Mouse (Mus musculus): ENCODE data around the gene Adgrf5. TPM values are rescaled to one million over a fixed set of nuclear protein-coding genes. Genes with fewer than 3 reads are reported as not detected.
"Not testable (repeated sequence)": the region's sequence is repeated elsewhere in the genome, so short reads cannot be mapped to it uniquely, and the experiment has no call there.

Gene Adgrf5
- polyA plus RNA-seq, 1 experiment from 2014 or later: 12.2 TPM

GRCm38 (mm10) chr17:43477621-43478020 is 117.4 kb downstream of the Adgrf5 start:
- Histone ChIP-seq H3K4me3 (no peak overlapping the region), H3K9ac (no peak overlapping the region), H3K4me2 (replicated peaks) (no peak overlapping the region), H3K36me3 (no peaks in the 10 kb centered on the region), H3K27me3 (replicated peaks) (no peaks in the 10 kb centered on the region), H3K4me1 (no peaks in the 10 kb centered on the region), H3K27ac (no peak overlapping the region), H3K9me3 (no peaks in the 10 kb centered on the region)
- ATAC-seq (ENCODE audit: low FRiP score, low read depth): no peak

- Histone ChIP-seq H3K4me3 (no peak overlapping the region), H3K27me3 (replicated peaks) (no peaks in the 10 kb centered on the region), H3K4me2 (replicated peaks) (no peak overlapping the region), H3K4me1 (no peaks in the 10 kb centered on the region), H3K36me3 (no peaks in the 10 kb centered on the region), H3K9me3 (no peaks in the 10 kb centered on the region), H3K9ac (no peak overlapping the region), H3K27ac (no peak overlapping the region)
- no peak for ATAC-seq (ENCODE audit: low FRiP score, low read depth)
- WGBS: 88% methylated on average over 3 of the region's 3 CpGs
These were observed 125.7 kb downstream of the Adgrf5 start for GRCm38 (mm10) chr17:43485982-43486381.

GRCm38 (mm10) chr17:43488439-43489151 is 128.3 kb downstream of the Adgrf5 start:
- Histone ChIP-seq H3K36me3 (no peaks in the 10 kb centered on the region), H3K4me1 (no peaks in the 10 kb centered on the region), H3K9me3 (no peaks in the 10 kb centered on the region), H3K9ac (no peak overlapping the region), H3K27ac (no peak overlapping the region), H3K27me3 (replicated peaks) (no peaks in the 10 kb centered on the region), H3K4me3 (no peak overlapping the region), H3K4me2 (replicated peaks) (no peak overlapping the region)
- no peak for ATAC-seq (ENCODE audit: low FRiP score, low read depth)
- WGBS: 94% methylated on average over 2 of the region's 2 CpGs

GRCm38 (mm10) chr17:43490371-43490770 is 130.1 kb downstream of the Adgrf5 start:
- H3K4me1 ChIP-seq; H3K27me3 ChIP-seq (replicated peaks); ATAC-seq (ENCODE audit: low FRiP score, low read depth); H3K27ac ChIP-seq; H3K4me2 ChIP-seq (replicated peaks); H3K4me3 ChIP-seq; H3K9me3 ChIP-seq; H3K9ac ChIP-seq; H3K36me3 ChIP-seq: not testable (repeated sequence)
- 96% methylated on average over 8 of the region's 10 CpGs for WGBS

- no peaks in the 10 kb centered on the region for H3K27me3 ChIP-seq (replicated peaks)
- no peak overlapping the region for H3K4me3 ChIP-seq
- no peak overlapping the region for H3K9ac ChIP-seq
- no peaks in the 10 kb centered on the region for H3K9me3 ChIP-seq
- H3K27ac ChIP-seq: no peak overlapping the region
- H3K36me3 ChIP-seq: no peaks in the 10 kb centered on the region
- no peaks in the 10 kb centered on the region for H3K4me1 ChIP-seq
- ATAC-seq (ENCODE audit: low FRiP score, low read depth): no peak
- 93% methylated on average over 5 of the region's 5 CpGs for WGBS
- no peak overlapping the region for H3K4me2 ChIP-seq (replicated peaks)
These were observed 135.3 kb downstream of the Adgrf5 start for GRCm38 (mm10) chr17:43495502-43495901.

GRCm38 (mm10) chr17:43497521-43497920 is 137.3 kb downstream of the Adgrf5 start:
- no peak overlapping the region for H3K4me2 ChIP-seq (replicated peaks)
- no peaks in the 10 kb centered on the region for H3K36me3 ChIP-seq
- H3K9me3 ChIP-seq: no peaks in the 10 kb centered on the region
- 88% methylated on average over 4 of the region's 4 CpGs for WGBS
- no peak overlapping the region for H3K9ac ChIP-seq
- H3K27ac ChIP-seq: no peak overlapping the region
- no peak overlapping the region for H3K4me3 ChIP-seq
- no peaks in the 10 kb centered on the region for H3K4me1 ChIP-seq
- H3K27me3 ChIP-seq (replicated peaks): no peaks in the 10 kb centered on the region
- no peak for ATAC-seq (ENCODE audit: low FRiP score, low read depth)

GRCm38 (mm10) chr17:43500513-43500912 is 140.3 kb downstream of the Adgrf5 start:
- Histone ChIP-seq H3K9me3 (no peaks in the 10 kb centered on the region), H3K9ac (no peak overlapping the region), H3K27me3 (replicated peaks) (no peaks in the 10 kb centered on the region), H3K4me3 (no peak overlapping the region), H3K4me2 (replicated peaks) (no peak overlapping the region), H3K27ac (no peak overlapping the region), H3K36me3 (no peaks in the 10 kb centered on the region), H3K4me1 (no peaks in the 10 kb centered on the region)
- 74% methylated on average over 1 of the region's 1 CpGs for WGBS
- ATAC-seq (ENCODE audit: low FRiP score, low read depth): no peak

- no peak overlapping the region for H3K4me3 ChIP-seq
- no peaks in the 10 kb centered on the region for H3K27me3 ChIP-seq (replicated peaks)
- no peak overlapping the region for H3K4me2 ChIP-seq (replicated peaks)
- 85% methylated on average over 3 of the region's 3 CpGs for WGBS
- no peak overlapping the region for H3K9ac ChIP-seq
- H3K4me1 ChIP-seq: no peaks in the 10 kb centered on the region
- H3K36me3 ChIP-seq: no peaks in the 10 kb centered on the region
- no peak overlapping the region for H3K27ac ChIP-seq
- ATAC-seq (ENCODE audit: low FRiP score, low read depth): no peak
- no peaks in the 10 kb centered on the region for H3K9me3 ChIP-seq
These were observed 141.0 kb downstream of the Adgrf5 start for GRCm38 (mm10) chr17:43501223-43501622.

- WGBS: 95% methylated on average over 5 of the region's 5 CpGs
- no peaks in the 10 kb centered on the region for H3K36me3 ChIP-seq
- H3K4me1 ChIP-seq: no peaks in the 10 kb centered on the region
These were observed 141.4 kb downstream of the Adgrf5 start for GRCm38 (mm10) chr17:43501631-43502030.

GRCm38 (mm10) chr17:43502592-43502991 is 142.3 kb downstream of the Adgrf5 start, which contains the start of gene Mep1a:
TSS of gene Mep1a (minus strand) at chr17:43502812.
- Histone ChIP-seq H3K4me1 (no peaks in the 10 kb centered on the region), H3K9me3 (no peaks in the 10 kb centered on the region), H3K27me3 (replicated peaks) (no peaks in the 10 kb centered on the region), H3K4me3 (no peak within 1 kb of the TSS), H3K36me3 (no peaks in the 10 kb centered on the region), H3K27ac (no peak within 1 kb of the TSS), H3K9ac (no peak within 1 kb of the TSS), H3K4me2 (replicated peaks) (no peak within 1 kb of the TSS)
- WGBS: 89% methylated on average over 9 of the region's 9 CpGs
- ATAC-seq (ENCODE audit: low FRiP score, low read depth): no peak

More at GRCm38 (mm10) chr17:43501631-43502030, 141.4 kb downstream of the Adgrf5 start:
- ATAC-seq (ENCODE audit: low FRiP score, low read depth): no peak
- Histone ChIP-seq H3K4me3 (no peak overlapping the region), H3K9ac (no peak overlapping the region), H3K4me2 (replicated peaks) (no peak overlapping the region), H3K9me3 (no peaks in the 10 kb centered on the region), H3K27me3 (replicated peaks) (no peaks in the 10 kb centered on the region), H3K27ac (no peak overlapping the region)

GRCm38 (mm10) chr17:43503861-43504593 is 143.8 kb downstream of the Adgrf5 start:
- Histone ChIP-seq H3K36me3 (no peaks in the 10 kb centered on the region), H3K27me3 (replicated peaks) (no peaks in the 10 kb centered on the region), H3K9me3 (no peaks in the 10 kb centered on the region), H3K27ac (no peak overlapping the region), H3K4me2 (replicated peaks) (no peak overlapping the region), H3K4me3 (no peak overlapping the region), H3K9ac (no peak overlapping the region), H3K4me1 (no peaks in the 10 kb centered on the region)
- 57% methylated on average over 4 of the region's 4 CpGs for WGBS
- no peak for ATAC-seq (ENCODE audit: low FRiP score, low read depth)

- Histone ChIP-seq H3K4me1 (no peaks in the 10 kb centered on the region), H3K9ac (no peak overlapping the region), H3K9me3 (no peaks in the 10 kb centered on the region), H3K36me3 (no peaks in the 10 kb centered on the region), H3K4me2 (replicated peaks) (no peak overlapping the region), H3K27me3 (replicated peaks) (no peaks in the 10 kb centered on the region), H3K27ac (no peak overlapping the region), H3K4me3 (no peak overlapping the region)
- ATAC-seq (ENCODE audit: low FRiP score, low read depth): no peak
- WGBS: 79% methylated on average over 6 of the region's 6 CpGs
These were observed 144.3 kb downstream of the Adgrf5 start for GRCm38 (mm10) chr17:43504594-43504934.
